Mouse (Mus musculus) brain, embryonic 18.5 days (tissue): ENCODE results near the gene Pepd.

Experiments
- DNase-seq: peaks from one replicate; pipeline ENCODE4 v3.0.0-alpha.2; 2012; ENCODE audit warnings: low read depth, low spot score

Pepd gene

DNA sequence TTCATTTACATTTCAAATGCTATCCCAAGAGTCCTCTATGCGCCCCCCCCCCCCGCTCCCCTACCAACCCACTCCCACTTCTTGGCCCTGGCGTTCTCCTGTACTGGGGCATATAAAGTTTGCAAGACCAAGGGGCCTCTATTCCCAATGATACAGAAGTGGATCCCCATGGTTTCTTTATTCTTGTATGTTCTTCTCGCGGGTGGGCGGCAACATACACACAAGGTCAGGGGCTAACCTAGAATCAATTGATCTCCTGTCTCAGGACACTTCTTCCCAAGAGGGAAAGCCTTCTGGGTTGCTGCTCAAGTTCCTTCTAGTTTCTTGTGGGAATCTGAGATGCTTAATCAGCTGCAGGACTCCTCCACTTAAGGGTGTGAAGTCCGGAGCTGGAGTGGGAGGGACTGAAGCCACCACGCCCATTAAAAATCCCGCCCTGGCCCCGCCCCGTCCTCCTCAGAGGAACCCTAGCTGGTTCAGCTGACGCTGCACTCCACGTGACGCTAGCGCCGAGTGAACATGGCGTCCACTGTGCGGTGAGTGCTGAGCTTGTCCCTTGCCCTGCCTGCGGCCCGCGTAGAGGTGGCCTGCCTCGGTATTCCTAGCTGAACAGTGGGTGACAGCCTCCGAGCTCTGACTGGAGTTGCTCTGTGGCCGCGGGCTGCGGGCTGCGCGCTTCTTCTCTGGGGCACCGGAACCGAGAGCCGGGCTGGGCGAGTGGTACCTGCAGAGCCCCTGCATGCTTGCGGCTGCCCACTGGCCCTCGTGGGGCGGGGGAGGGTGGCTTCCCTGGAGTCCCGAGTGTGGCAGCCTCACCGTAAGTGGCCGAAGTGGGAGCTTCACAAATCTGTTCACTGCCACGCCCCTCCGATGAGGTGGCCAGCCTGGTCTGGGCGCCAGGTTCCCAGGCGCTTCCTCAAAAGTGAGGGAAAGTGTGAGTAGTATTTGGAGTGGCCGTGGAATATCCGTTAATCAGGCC, at the start of gene Pepd:
Pepd (plus strand) TSS at position 461 of the 979 bp plus-strand sequence.
- peak; percentile 70 for DNase-seq

DNA sequence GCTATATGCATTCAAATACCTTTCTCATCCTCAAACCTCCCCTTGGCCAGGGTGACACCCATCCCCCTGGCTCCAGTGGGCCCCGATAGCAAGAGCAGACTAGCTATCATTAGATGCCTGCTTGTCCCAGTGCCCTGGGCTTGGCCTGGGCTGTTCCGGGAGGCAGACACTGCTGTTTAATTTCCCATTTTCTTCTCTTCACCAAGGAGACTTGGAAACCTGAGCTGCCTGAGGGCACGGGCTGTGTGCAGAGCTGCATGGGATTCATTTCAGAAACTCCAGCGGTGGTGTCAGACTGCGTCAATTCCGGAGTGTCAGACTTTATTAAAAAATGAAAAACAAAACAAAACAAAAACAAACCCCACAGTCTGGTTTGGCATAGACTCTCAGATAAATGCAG, 44.9 kb upstream of the Pepd start:
- no peak for DNase-seq

DNA sequence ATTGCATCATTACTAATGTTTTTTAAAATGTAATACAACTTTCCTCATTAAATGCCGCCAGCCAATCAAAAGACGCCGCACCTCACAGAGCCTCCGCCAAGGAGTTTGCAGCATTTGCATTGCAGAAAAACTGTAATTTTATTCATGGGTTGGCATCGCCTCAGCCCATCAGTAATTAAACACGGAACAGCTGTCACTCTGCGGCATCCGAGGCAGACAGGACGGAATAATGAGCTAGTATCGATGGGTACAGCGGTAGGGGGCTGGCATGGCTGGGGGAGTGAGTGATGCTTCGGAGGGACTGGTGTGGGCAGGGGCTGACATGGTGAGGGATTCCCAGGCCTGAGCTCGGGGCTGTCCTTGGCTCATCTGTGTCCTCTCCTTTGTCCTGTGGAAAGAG, 42.5 kb upstream of the Pepd start:
- no peak for DNase-seq

DNA sequence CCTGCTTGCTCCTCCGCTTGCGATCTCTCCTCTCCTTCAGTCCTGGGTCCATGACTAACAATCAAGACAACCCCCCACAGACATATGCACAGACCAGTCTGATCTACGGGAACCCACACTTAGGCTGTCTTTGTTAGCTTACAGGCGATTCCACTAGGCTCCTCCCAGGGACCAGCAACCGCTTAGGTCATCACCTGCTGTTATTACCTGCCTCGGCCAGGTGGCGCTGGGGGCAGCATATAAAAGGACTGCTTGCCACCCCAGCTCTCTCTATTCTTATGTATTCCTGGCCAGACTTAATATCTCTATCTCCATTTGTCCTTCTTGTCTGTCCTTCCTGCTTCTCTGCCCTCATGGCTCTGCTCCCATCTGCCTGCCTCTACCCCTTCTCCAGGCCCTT, 35.4 kb upstream of the Pepd start:
- no peak for DNase-seq

DNA sequence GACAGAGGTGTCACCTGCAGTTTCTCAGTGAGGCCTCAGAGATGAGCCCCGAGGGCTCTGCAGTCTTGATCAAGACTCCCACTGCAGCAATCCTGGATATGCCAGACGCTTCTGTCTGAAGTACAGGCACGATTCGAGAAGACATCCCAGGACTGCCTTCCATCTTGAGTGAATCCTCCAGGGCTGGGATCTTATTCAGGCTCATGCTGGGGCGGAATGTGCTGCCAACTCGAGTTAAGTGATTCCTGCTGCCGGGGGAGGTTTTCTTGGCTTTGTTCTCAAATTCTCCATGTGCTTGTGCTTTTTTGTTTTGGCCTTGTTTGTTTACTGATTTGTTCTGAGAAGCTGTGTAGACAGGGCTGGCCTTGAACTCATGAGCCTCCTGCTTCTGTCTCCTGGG, 34.4 kb upstream of the Pepd start:
- DNase-seq, result no peak

DNA sequence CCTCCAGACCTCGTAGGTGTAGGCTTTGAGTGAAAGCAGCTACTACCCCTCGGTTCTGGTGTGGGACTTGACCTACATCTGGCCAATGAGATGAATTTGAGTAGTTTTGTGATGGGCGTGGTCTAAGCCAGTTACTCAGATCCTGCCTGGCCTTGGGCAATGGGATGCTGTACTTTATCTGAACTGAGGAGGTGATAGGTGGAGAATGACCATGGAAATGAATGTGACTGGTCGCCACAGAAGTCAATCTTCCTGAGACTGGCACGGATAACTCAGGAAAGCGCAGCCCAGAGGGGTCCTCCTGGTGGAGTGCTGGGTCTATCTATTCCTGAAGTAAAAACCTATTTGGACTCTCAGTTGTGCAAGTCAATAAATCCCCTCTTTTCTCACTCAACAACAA, 23.7 kb upstream of the Pepd start:
- DNase-seq, result no peak

DNA sequence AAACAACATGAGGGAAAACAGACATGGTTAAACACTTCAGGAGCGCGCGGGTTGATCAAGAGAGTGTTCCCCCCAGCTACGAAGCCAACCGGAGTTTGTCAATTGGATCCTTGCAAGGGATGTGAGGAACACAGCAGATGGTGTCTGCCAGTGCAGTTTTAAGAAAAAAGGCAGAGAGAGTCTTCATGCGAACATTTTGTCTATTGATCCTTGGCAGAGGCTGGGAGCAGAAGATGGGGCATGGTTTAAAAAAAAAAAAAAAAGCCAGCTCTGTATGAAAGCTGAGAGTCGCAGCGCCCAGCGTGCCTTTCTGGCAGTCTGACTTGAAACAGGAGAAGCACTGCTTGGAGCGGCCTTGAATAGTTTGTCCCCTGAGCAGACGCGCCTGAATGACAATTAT, 23.3 kb upstream of the Pepd start:
- peak; percentile 58 for DNase-seq

DNA sequence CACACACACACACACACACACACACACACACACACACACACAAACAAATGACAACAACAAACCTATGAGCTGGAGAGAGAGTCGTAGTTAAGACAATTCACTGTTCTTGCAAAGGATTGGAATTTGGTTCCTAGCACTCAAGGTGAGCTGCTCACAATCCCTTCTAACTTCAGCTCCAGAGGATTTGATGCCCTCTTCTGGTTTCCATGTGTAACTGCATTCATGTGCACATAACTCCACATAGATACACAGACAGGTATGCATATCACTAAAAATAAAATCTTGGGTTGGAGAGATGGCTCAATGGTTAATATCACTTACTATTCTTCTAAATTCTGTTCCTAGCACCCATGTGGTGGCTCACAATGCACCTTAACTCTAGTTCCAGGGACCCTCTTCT, 19.3 kb upstream of the Pepd start:
- DNase-seq, result no peak

DNA sequence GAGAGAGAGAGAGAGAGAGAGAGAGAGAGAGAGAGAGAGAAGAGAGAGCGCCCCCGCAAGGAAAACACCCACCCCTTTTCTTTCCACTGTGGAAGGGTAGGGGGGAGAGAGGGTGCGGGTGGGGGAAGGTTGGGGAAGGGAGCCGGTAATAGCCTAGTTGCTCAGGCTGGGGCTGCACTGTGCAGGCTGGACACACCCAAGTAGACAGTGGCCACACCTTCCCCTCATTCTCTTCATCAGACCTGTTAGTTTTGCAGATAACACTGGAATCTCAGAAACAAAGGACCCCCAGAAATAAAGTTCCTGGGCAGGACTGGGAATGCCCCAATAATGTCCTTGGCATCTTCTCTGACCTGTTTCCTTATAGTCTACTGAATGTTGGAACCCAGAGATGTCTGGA, 15.7 kb upstream of the Pepd start:
- no peak for DNase-seq

DNA sequence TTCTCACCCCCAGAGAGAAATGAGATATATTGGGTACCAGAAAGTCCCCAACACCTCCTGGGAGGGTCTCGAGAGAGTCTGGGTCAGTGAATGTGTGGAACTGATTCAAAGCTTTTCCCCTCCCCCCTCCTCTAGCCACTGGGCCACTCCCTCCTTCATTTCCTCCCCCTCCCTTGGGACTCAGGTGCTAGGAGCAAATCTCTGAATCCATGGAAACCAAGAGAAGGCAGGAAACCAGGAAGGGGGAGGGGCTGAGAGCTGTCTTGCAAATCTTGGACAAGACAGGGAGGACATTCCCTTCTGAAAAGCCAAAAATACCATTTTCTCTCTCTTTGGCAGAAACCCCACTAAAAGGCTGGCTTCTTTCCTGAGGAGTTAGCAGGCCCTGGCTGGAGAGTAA, 15.1 kb upstream of the Pepd start:
- no peak for DNase-seq

DNA sequence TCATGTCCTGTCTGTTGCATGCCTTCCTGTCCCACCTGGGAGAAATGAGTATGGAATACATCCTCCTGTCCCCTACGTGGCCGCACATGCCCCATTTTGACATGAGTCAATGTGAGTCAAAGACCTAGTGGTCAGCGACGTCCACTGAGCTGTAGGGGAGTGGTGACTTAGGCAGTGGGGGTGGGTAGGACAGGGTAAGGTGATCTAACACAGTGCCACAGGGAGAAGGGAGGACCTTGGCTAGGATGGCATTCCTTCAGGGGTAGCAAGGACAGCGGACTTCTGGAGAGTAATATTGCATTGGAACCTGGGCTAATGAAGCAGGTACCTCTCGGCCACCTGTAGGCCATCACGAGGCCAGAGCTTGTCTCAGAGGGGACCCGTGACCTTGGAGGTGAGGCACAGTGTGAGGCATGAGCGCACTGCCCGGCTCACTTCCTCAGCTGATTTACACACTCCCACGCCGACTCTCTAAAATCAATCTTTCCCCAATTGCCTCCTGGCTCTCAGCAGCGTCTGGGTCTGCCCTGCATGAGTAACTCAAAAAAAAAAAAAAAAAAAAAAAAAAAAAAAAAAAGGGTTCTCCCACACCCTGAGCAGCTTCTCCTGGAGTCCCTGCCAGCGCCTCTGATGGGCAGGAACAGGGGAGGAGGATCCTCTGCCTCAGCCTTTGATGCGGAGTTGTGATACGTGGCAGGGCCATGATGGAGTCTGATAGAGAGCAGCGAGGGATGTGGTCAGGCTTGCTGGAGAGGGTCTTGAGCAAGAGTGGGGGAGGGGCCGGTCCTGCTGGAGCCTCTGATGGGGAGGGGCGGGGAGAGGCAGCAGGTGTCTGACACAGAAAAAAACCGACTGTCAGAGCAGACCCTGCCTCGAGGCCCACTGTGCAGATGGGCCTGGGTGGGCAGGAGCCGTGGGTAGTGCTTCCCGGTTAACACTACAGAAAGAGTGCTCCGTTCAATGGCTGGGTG, 1.8 kb upstream of the Pepd start:
- DNase-seq, result no peak

DNA sequence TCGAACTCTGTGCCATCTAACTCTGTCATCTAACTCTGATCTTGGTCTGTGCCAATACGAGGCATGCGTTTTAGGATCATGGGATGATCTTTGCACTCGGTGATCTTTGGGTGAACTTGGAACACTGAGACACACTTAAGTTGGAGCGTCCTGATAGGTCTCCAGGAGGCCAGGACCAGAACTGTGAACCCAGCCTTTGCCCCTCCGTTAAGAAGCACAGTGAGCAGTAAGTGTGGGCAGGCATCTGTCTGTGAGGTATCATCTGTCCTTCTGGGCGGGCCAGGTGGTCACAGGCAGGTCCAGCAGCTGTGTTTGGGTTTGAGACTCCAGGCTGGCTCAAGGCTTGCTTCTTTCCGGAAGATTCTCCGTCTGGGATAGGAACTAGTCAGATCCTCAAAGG, 1.8 kb downstream of the Pepd start:
- DNase-seq, result no peak

DNA sequence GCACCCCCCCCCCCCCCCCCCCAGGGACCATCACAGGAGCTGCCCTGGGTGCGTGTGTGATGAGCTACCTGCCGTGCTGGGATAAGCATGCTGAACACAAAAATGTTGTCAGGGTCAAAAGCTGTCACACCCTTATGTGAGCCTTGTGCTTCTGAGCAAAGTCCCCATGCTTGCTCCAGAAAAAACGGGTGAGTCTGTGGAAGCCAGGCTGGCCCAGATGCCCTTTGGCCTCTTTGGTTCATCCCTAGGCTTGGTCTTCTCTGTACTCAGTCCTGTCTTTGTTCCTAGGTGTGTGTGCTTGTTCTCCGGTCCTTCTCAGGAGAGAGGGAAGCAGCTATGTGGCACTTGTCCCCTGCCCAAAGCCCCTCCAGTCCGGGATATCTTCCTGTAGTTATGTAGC, 3.4 kb downstream of the Pepd start:
- no peak for DNase-seq

DNA sequence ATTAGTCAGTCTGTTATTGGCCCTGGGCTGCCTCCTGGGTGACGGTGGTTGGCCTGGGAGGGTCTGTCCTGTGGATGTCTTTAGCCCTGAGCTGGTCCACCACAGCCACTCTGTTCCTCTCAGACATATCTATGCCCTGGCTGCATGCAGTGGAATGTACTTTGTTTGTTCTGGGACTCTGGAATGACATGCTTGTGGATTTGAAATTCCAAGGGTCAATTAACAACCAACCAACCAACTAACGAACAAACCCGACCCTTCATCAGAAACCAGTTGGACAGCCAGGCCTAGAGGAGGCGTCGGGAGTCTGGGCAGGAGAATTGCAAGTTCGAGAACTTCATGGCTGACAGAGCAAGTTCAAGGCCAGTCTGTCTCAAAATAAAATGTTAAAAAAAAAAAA, 5.4 kb downstream of the Pepd start:
- no peak for DNase-seq

DNA sequence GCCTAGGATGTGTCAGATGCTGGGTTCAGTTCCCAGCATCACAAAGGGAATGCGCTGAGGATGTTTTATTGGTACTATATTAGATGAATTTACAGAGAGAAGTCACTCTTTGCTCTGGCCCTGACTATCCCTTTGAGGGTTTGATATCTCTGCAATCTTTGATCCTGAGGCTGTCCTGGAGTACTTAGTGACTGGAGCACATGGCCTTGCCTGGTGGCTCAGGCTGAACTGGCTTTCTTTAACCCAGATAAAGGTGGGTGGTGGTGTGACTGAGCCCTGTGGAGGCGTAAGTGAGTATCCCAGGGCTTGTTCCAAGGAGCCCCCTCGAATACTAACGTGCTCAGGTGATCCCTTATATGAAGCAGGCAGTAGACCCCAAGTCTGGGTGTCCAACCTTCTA, 5.8 kb downstream of the Pepd start:
- no peak for DNase-seq

DNA sequence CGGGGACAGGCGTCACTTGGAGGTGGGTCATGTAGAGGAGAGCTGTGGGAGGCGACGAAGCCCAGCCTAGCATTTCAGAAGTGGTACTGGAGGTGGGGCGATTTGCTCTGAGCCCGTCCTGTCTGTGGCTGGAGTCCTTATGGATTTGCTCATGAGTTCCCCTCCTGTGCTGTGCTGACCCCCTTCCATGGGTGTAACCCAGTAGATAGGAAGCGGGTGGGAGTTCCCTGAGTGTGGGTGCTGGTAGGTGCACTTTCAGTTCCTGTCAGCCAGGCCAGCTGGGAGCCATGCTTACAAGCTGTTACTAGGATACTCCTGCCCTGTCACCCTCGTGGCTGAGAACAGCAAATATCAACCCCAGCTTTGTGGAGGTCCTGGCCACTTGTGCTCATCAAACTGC, 6.2 kb downstream of the Pepd start:
- DNase-seq, result no peak

DNA sequence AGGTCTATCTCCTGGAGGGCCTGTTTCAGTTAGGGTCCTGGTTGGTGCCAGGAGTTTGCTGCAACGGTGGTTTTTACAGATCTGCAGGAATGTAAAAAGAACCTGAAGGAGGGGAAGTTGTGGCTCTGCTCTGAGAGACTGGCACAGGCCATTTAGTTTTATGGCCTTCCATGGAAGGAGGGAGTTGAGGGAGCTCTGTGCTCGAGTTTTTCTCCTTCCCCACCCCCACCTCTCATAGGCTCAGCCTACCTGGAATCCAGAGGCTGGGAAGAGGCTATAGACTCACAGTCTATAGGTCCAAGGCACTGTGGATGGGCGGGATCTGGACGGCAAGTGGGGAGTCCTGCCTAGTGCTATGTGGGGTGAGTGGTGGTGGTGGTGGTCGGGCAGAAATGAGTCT, 6.9 kb downstream of the Pepd start:
- DNase-seq, result no peak

DNA sequence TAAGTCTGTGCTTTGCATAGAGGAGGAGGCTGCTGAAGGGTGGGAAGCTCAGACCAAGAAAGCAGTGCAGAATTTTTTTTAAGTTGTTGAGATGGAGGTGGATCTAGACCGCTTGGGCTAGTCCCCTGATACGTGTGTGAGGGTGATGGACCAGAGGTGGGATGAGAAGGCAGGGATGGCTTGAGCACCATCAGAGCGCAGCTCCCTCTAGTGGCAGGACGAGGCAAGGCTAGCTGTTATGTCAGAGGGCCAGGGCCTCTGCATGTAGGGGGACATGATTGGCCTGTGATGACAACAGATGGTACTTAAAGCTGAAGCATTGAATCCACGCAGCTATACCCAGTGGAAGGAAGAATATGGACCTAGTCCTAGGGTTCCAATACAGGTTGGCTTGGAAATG, 7.6 kb downstream of the Pepd start:
- DNase-seq, result no peak

DNA sequence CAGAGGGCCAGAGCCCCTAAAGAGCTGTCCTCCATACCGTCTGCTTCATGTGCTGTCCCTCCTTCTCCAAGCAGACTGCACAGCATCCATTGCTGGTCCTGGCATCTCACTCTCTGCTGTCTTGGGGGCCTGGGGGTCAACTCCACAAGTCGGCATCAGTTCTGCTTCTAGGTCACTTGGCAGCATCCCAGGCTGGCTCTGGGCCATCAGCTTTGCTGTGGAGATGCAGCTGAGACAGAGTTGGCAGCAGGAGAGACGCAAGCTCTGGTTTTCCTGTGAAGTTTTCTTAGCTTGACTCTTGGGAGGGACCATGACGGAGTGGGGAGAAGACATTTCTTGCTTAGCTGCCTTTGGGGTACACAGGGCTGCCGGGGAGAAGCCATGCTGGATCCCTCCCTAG, 13.0 kb downstream of the Pepd start:
- DNase-seq, result no peak

DNA sequence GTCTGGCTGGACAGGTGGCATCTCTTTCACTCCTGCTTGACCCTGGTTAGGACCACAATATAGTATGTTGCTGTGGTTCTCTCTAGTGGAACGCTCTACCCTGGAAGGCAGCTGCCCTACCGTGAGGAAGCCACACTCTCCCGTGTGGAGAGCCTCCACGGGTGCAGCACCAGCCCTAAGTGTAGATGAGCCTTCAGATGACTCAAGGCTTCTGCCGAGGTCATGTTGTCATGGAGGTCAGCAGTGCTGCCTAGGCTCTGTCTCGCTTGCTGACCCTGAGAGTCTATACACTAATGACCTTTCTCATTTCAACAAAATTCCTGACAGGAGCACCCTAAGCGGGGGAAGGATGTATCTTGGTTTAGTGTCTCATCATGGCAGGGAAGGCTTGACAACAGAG, 13.8 kb downstream of the Pepd start:
- DNase-seq, result no peak

DNA sequence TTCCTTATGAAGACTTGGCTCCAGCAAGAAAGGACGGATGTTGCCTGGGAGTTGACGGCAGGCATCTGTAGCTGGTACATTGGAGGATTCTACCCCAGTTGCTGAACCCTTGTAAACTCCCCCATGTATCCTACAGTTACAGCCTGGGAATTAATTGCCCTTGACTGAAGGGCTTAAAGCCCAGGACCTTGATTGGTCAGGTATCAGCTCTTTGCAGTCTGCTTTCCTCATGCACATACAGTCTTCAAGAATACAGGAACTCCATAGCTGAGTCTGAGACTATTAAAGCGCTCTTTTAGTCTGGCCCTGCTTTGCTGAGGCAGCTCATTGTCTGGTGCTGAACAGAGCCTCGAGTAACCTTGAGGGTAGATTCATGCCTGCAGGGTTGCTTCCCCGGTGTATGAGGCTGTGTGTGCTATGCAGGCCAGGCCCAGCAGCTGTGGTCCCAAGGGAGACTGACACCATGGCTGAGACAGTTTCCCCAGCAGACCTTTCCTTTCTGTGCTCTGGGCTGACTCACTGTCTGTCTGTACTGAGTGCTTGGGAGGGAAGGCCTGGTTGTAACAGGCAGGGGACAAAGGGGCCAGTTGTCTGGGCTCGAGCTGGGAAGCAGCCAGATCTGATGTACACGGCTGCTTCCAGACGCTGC, 17.6 kb downstream of the Pepd start:
- DNase-seq, result no peak

DNA sequence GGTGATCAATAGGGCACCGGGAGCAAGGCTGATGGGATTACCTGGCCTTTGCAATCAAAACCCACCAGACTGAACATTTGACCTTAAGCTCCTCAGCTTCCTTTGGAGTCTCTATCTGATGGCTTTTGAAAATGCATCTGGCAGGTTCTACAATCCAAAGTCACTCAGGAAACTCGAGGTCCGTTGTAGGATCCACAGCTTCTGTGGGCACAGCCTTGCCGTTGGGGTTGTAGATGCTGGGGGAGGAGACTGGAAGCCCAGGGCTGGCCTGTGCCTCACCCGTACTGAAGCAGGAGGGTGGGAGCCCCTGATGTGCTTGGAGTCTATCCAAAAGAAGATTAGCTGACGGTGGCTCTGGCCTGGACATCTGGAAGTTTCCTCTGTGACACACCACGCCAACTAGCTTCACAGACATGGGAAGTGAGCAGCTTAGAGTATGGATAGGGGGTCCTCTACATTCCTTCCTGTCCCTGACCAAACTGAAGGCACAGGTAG, 18.1 kb downstream of the Pepd start:
- DNase-seq, result no peak
